Mouse (Mus musculus) layer of hippocampus, adult 8-10 months (tissue): ENCODE data around the gene Tgif1. TPM values are rescaled to one million over a fixed set of nuclear protein-coding genes. Genes with fewer than 3 reads are reported as not detected.

Experiments used
- DNase-seq, 2 experiments: peaks; one replicate each; pipeline ENCODE4 v3.0.0; 2022; ENCODE audit warnings: low spot score in 2 of 2
- total RNA-seq, 4 experiments: library from RNA; stranded (reverse); gene quantifications; 2 replicates each; pipeline ENCODE4 v1.2.4; 2022

The Tgif1 gene
- total RNA-seq, result 1 to 10 TPM; 1.8 to 9.1 (median 5.3) TPM

- no peak for DNase-seq
Observed at GRCm38 (mm10) chr17:70853436-70853905, at the start of gene Tgif1. Gene Tgif1 (minus strand): TSS chr17:70853546.

GRCm38 (mm10) chr17:70900660-70901059 lies 47.3 kb upstream of the Tgif1 start:
- DNase-seq, result no peak

GRCm38 (mm10) chr17:70899642-70900041 lies 46.3 kb upstream of the Tgif1 start:
- DNase-seq, result no peak

GRCm38 (mm10) chr17:70894867-70895266 lies 41.5 kb upstream of the Tgif1 start:
- DNase-seq, result no peak

GRCm38 (mm10) chr17:70893151-70893550 lies 39.8 kb upstream of the Tgif1 start:
- DNase-seq, result no peak

- no peak for DNase-seq
Observed at GRCm38 (mm10) chr17:70892288-70893096, 39.1 kb upstream of the Tgif1 start.

- DNase-seq, result no peak
Observed at GRCm38 (mm10) chr17:70890571-70890970, 37.2 kb upstream of the Tgif1 start.

- DNase-seq, result no peak
Observed at GRCm38 (mm10) chr17:70888657-70889056, 35.3 kb upstream of the Tgif1 start.

- no peak for DNase-seq
Observed at GRCm38 (mm10) chr17:70887848-70888247, 34.5 kb upstream of the Tgif1 start.

- DNase-seq, result no peak
Observed at GRCm38 (mm10) chr17:70886641-70887391, 33.5 kb upstream of the Tgif1 start.

GRCm38 (mm10) chr17:70885868-70886267 lies 32.5 kb upstream of the Tgif1 start:
- DNase-seq, result no peak

- no peak for DNase-seq
Observed at GRCm38 (mm10) chr17:70881934-70882333, 28.6 kb upstream of the Tgif1 start.

GRCm38 (mm10) chr17:70881194-70881593 lies 27.8 kb upstream of the Tgif1 start:
- no peak for DNase-seq

- DNase-seq, result no peak
Observed at GRCm38 (mm10) chr17:70878237-70878636, 24.9 kb upstream of the Tgif1 start.

- DNase-seq, result no peak
Observed at GRCm38 (mm10) chr17:70873778-70874124, 20.4 kb upstream of the Tgif1 start.

- DNase-seq, result no peak
Observed at GRCm38 (mm10) chr17:70872936-70873777, 19.8 kb upstream of the Tgif1 start.

- no peak for DNase-seq
Observed at GRCm38 (mm10) chr17:70872094-70872929, 19.0 kb upstream of the Tgif1 start.

GRCm38 (mm10) chr17:70871676-70872075 lies 18.3 kb upstream of the Tgif1 start:
- DNase-seq, result no peak

- no peak for DNase-seq
Observed at GRCm38 (mm10) chr17:70870581-70870980, 17.2 kb upstream of the Tgif1 start.

GRCm38 (mm10) chr17:70868577-70869229 lies 15.4 kb upstream of the Tgif1 start:
- DNase-seq, result no peak
